Mouse (Mus musculus) ES-Bruce4 (cell line): Measurements from ENCODE around the gene Elp4.

Experiments
- CTCF ChIP-seq: IDR thresholded peaks from one replicate; pipeline ENCODE4 v1.8.1; 2011; ENCODE audit warnings: low read depth, low read length
- EP300 ChIP-seq: IDR thresholded peaks from 2 replicates; pipeline ENCODE4 v1.6.1; 2011; ENCODE audit warnings: low read depth, low read length; ENCODE audit not compliant: insufficient read depth
- POLR2A ChIP-seq: IDR thresholded peaks from one replicate; pipeline ENCODE4 v1.8.1; 2011; ENCODE audit warnings: low read length; ENCODE audit not compliant: insufficient read depth

DNA sequence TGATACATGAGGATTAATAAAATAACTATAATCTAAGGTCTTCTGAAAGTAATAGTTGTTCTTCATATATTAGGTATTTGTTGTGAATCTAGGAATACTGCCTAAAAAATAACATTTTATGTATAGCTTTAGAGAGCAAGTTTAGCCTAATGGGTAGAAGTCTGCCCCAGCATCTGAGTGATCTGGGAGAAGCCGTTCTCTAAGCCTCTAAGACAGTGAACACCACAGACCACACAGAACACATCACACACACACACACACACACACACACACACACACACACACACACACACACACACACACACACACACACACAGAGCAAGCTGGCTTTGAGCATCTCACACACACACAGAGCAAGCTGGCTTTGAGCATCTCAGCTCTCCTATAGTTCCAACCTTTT lies 123.6 kb downstream of the Elp4 start:
- TF ChIP-seq POLR2A, result no peak
- no peak for TF ChIP-seq CTCF
- no peak for TF ChIP-seq EP300
